ENCODE assay signal across 7 mouse cellular contexts in the genomic region with DNA sequence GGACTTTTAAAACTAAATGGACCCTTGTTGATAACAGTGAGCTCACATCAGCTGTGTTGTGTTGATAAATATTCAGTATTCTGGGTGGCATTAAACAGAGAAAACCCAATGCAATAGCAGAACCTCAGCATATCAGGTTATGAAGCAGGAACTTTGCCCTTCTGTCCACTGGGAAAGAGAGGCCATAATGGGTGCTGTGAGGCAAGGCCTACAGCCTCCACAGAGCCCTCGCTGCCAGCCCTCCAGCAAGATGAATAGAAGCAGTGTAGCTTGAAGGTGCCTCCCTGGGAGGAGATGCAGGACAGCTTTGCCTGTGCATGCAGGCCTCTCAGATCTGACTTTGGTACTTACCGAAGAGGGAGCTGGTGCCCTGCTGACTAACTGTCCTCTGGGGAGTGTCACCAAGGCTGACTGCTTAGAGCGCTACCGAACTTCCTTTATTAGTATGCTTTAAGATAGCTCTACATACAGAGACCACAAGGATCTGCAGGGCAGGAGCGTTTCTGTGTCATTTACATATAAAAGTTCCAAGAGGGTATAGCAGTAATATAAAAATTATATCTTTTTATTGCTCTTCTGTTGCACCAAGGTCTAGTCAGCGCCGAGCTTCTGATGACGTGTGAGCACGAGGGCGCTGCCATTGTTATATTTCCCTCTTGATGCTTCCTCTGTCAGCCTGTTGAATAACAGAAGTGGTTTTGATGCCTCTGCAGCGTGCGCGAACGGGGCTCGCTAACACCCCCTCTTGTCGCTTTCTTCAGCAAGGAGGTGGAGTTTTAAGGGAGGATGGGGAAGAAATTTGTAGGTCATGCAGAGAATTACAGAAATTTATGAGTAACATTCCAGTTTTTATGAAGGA.
A peak's percentile ranks its signal among the peaks of the same experiment; 100 is the strongest.
DNase-seq lines count a peak whose midpoint lies in the region; ATAC-seq and TF ChIP-seq lines count a peak whose summit lies in the region.

No protein-coding gene starts in this region.

- no peak for TF ChIP-seq CTCF in lung, postnatal 0 days (IDR thresholded peaks at IDR 0.05)

- H3K27ac ChIP-seq in lung, postnatal 0 days (ENCODE audit: low read length), result no peak overlapping the region
- H3K27ac ChIP-seq in embryonic facial prominence, embryonic 12.5 days, result no peak overlapping the region

- H3K4me2 ChIP-seq in lung, postnatal 0 days (replicated peaks; ENCODE audit: low read depth, low read length), result no peak overlapping the region
- H3K4me2 ChIP-seq in embryonic facial prominence, embryonic 12.5 days (replicated peaks), result no peak overlapping the region

- no peak overlapping the region for H3K4me3 ChIP-seq in lung, postnatal 0 days (ENCODE audit: low read depth, low read length)
- H3K4me3 ChIP-seq in embryonic facial prominence, embryonic 12.5 days, result no peak overlapping the region

- no peak overlapping the region for H3K9ac ChIP-seq in lung, postnatal 0 days (replicated peaks; ENCODE audit: low read depth)
- H3K9ac ChIP-seq in embryonic facial prominence, embryonic 12.5 days, result no peak overlapping the region

- WGBS in lung, postnatal 0 days, result 68% methylated on average over 16 of the region's 16 CpGs
- WGBS in embryonic facial prominence, embryonic 12.5 days, result 77% methylated on average over 16 of the region's 16 CpGs

- TF ChIP-seq EP300 in lung, postnatal 0 days (IDR thresholded peaks at IDR 0.05), result no peak

- ATAC-seq in lung, postnatal 0 days, result no peak
- ATAC-seq in embryonic facial prominence, embryonic 12.5 days (ENCODE audit: insufficient number of reproducible peaks, insufficient read depth, low FRiP score, low TSS enrichment), result 0 out of 2 replicates have a peak, but pooled peaks have one; percentile 41
- peak; percentile 94 for ATAC-seq in megakaryocyte, adult 5-6 weeks (ENCODE audit: poor library complexity, severe bottlenecking)

- no peaks in the 10 kb centered on the region for H3K4me1 ChIP-seq in lung, postnatal 0 days (ENCODE audit: insufficient read depth, low read depth, low read length)
- peaks cover 40% of the 10 kb centered on the region for H3K4me1 ChIP-seq in embryonic facial prominence, embryonic 12.5 days

- DNase-seq in lung, postnatal 25 days (ENCODE audit: low spot score), result peak; percentile 26
- DNase-seq in lung, postnatal 0 days (ENCODE audit: low spot score), result no peak
- DNase-seq in thymus, postnatal 10 days (ENCODE audit: low spot score in 2 of 2), result peak; percentile 29 to 32
- DNase-seq in gastrocnemius, adult 8-10 months (ENCODE audit: low spot score in 2 of 2), result no peak
- DNase-seq in urinary bladder, adult 18-20 months (ENCODE audit: low spot score in 2 of 2), result no peak

- no peaks in the 10 kb centered on the region for H3K9me3 ChIP-seq in lung, postnatal 0 days (ENCODE audit: low read length)
- H3K9me3 ChIP-seq in embryonic facial prominence, embryonic 12.5 days, result no peaks in the 10 kb centered on the region

- H3K36me3 ChIP-seq in lung, postnatal 0 days (ENCODE audit: insufficient read depth, low read length), result no peaks in the 10 kb centered on the region
- H3K36me3 ChIP-seq in embryonic facial prominence, embryonic 12.5 days, result peaks cover 4% of the 10 kb centered on the region; the same call in 1 of the 2 replicates

- H3K27me3 ChIP-seq in lung, postnatal 0 days (replicated peaks; ENCODE audit: insufficient read depth, low read length), result no peaks in the 10 kb centered on the region
- no peaks in the 10 kb centered on the region for H3K27me3 ChIP-seq in embryonic facial prominence, embryonic 12.5 days

Comparison
In these comparisons a context has a peak if more than half of its experiments do, and no peak if none do; other contexts are left out.
1. DNase-seq: peak in lung, postnatal 25 days (single experiment) and thymus, postnatal 10 days (2 of 2); none in lung, postnatal 0 days (single experiment), gastrocnemius, adult 8-10 months (0 of 2) and urinary bladder, adult 18-20 months (0 of 2).